Mouse (Mus musculus) layer of hippocampus, adult 18-20 months (tissue): Measurements from ENCODE around the gene AF067063. TPM values are rescaled to one million over a fixed set of nuclear protein-coding genes. Genes with fewer than 3 reads are reported as not detected.

Experiments
- total RNA-seq, 2 experiments: library from RNA; stranded (reverse); gene quantifications; 2 replicates each; pipeline ENCODE4 v1.2.3; 2021

Gene AF067063
- total RNA-seq, 2 experiments from 2014 or later: not detected

Other genes with a start within 250 kb of the AF067063 start
- gene Ccl28, start 206.4 kb downstream of the AF067063 start, total RNA-seq: 1 to 10 TPM; 1.1 to 1.2 TPM
- 100 to 1,000 TPM; 192 to 194 TPM for gene Hmgcs1, start 139.8 kb downstream of the AF067063 start, total RNA-seq
- gene Nim1k, start 74.3 kb downstream of the AF067063 start, total RNA-seq: 10 to 100 TPM; 12.3 to 13.8 TPM
- gene Zfp131, start 39.3 kb downstream of the AF067063 start, total RNA-seq: 10 to 100 TPM; 42.3 to 42.8 TPM
- gene D13Ertd608e, start 5.8 kb upstream of the AF067063 start, total RNA-seq: not detected
- not detected for gene Tcstv1, start 64.6 kb upstream of the AF067063 start, total RNA-seq
- gene Gm21761, start 99.1 kb upstream of the AF067063 start, total RNA-seq: not detected
- gene B020031M17Rik, start 120.6 kb upstream of the AF067063 start, total RNA-seq: not detected
- not detected for gene Gm36079, start 196.8 kb upstream of the AF067063 start, total RNA-seq
- gene Gm21188, start 222.0 kb upstream of the AF067063 start, total RNA-seq: under 1 TPM in 1 of 2 experiments, not detected in 1; 0.40 TPM